Mouse (Mus musculus) forebrain, embryonic 13.5 days (tissue): ENCODE results near the gene Maco1. TPM values are rescaled to one million over a fixed set of nuclear protein-coding genes. Genes with fewer than 3 reads are reported as not detected.
A peak's percentile ranks its signal among the peaks of the same experiment; 100 is the strongest.
"Not testable (repeated sequence)": the region's sequence is repeated elsewhere in the genome, so short reads cannot be mapped to it uniquely, and the experiment has no call there.

ENCODE experiments used
- ATAC-seq: fragments of 200-750 bp; cut with Nextera tagmentation; 2 replicates; pipeline ENCODE4 v1.8.0; 2017
- H3K27ac ChIP-seq: fragments of 300-500 bp; sonication (generic); 2 replicates; pipeline ENCODE4 v1.5.1; 2015; ENCODE audit warnings: inconsistent platforms, mild to moderate bottlenecking, moderate library complexity
- H3K27me3 ChIP-seq: fragments of 300-500 bp; sonication (generic); 2 replicates; pipeline ENCODE4 v1.6.1; 2015; ENCODE audit warnings: mild to moderate bottlenecking, inconsistent platforms
- H3K36me3 ChIP-seq: fragments of 300-500 bp; sonication (generic); 2 replicates; pipeline ENCODE4 v1.6.1; 2015; ENCODE audit warnings: mild to moderate bottlenecking, inconsistent platforms; ENCODE audit not compliant: poor library complexity, severe bottlenecking
- H3K4me1 ChIP-seq: fragments of 300-500 bp; sonication (generic); 2 replicates; pipeline ENCODE4 v1.6.1; 2015; ENCODE audit warnings: inconsistent platforms
- H3K4me2 ChIP-seq: fragments of 300-500 bp; sonication (generic); 2 replicates; pipeline ENCODE4 v1.6.1; 2015; ENCODE audit warnings: inconsistent platforms, mild to moderate bottlenecking, moderate library complexity
- H3K4me3 ChIP-seq: fragments of 300-500 bp; sonication (generic); 2 replicates; pipeline ENCODE4 v1.5.1; 2015; ENCODE audit warnings: mild to moderate bottlenecking, inconsistent platforms
- H3K9ac ChIP-seq: fragments of 300-500 bp; sonication (generic); 2 replicates; pipeline ENCODE4 v1.6.1; 2015; ENCODE audit warnings: mild to moderate bottlenecking, inconsistent platforms
- H3K9me3 ChIP-seq: fragments of 300-500 bp; sonication (generic); replicated peaks from 2 replicates; pipeline ENCODE4 v1.6.1; 2016; ENCODE audit warnings: inconsistent platforms
- WGBS: fragments of 180-500 bp; shearing (Covaris S2); methylation state at CpG from one replicate; pipeline ENCODE4 v1.1.7; 2015; 5-methylcytosine and 5-hydroxymethylcytosine counted together
- polyA plus RNA-seq: library from polyadenylated mRNA; unstranded; fragments of >200 nt; fragmentation: Nextera tagmentation; extraction: Ambion mirVana; gene quantifications from 2 replicates; pipeline ENCODE4 v1.2.1, GENCODE M21; 2015

Maco1 gene
- polyA plus RNA-seq, 1 experiment from 2014 or later = 91.3 TPM

GRCm38 (mm10) chr4:134856056-134856455 lies 2.9 kb upstream of the Maco1 start:
- Histone ChIP-seq H3K9ac (no peak overlapping the region), H3K27me3 (peaks cover 19% of the 10 kb centered on the region), H3K4me3 (no peak overlapping the region), H3K4me1 (peaks cover 11% of the 10 kb centered on the region), H3K9me3 (no peaks in the 10 kb centered on the region), H3K27ac (no peak overlapping the region), H3K4me2 (no peak overlapping the region), H3K36me3 (no peaks in the 10 kb centered on the region)
- WGBS = 66% methylated on average over 5 of the region's 5 CpGs
- no peak for ATAC-seq

- 37% methylated on average over 3 of the region's 3 CpGs for WGBS
Observed at GRCm38 (mm10) chr4:134855371-134855770, 2.2 kb upstream of the Maco1 start.

GRCm38 (mm10) chr4:134853637-134854485 lies 716 bp upstream of the Maco1 start:
- Histone ChIP-seq H3K27ac (peak overlapping the region; percentile 99), H3K36me3 (no peaks in the 10 kb centered on the region), H3K27me3 (peaks cover 19% of the 10 kb centered on the region), H3K4me3 (peak overlapping the region; percentile 99), H3K4me1 (peaks cover 23% of the 10 kb centered on the region), H3K9me3 (no peaks in the 10 kb centered on the region), H3K9ac (peak overlapping the region; percentile 86), H3K4me2 (peak overlapping the region; percentile 72)
- ATAC-seq = peak; percentile 96
- 1% methylated on average over 89 of the region's 91 CpGs for WGBS

More at GRCm38 (mm10) chr4:134855371-134855770, 2.2 kb upstream of the Maco1 start:
- Histone ChIP-seq H3K4me3 (no peak overlapping the region), H3K27ac (no peak overlapping the region), H3K4me1 (peaks cover 18% of the 10 kb centered on the region), H3K27me3 (peaks cover 19% of the 10 kb centered on the region), H3K36me3 (no peaks in the 10 kb centered on the region), H3K9ac (no peak overlapping the region), H3K4me2 (no peak overlapping the region), H3K9me3 (no peaks in the 10 kb centered on the region)
- no peak for ATAC-seq

- H3K4me3 ChIP-seq = peak overlapping the region; percentile 99
- H3K4me2 ChIP-seq = peak overlapping the region; percentile 76
- peaks cover 31% of the 10 kb centered on the region for H3K4me1 ChIP-seq
- ATAC-seq = peak; percentile 25
- peaks cover 19% of the 10 kb centered on the region for H3K27me3 ChIP-seq
- H3K9me3 ChIP-seq = no peaks in the 10 kb centered on the region
- peak overlapping the region; percentile 98 for H3K9ac ChIP-seq
- peak overlapping the region; percentile 99 for H3K27ac ChIP-seq
- WGBS = under 1% methylated on average over 42 of the region's 106 CpGs
- no peaks in the 10 kb centered on the region for H3K36me3 ChIP-seq
Observed at GRCm38 (mm10) chr4:134852438-134853255, 498 bp downstream of the Maco1 start.

- Histone ChIP-seq H3K36me3 (no peaks in the 10 kb centered on the region), H3K4me2 (peak overlapping the region; percentile 76)
- whole genome bisulfite sequencing = 12% methylated on average over 14 of the region's 14 CpGs
Observed at GRCm38 (mm10) chr4:134851876-134852275, 1.3 kb downstream of the Maco1 start.

GRCm38 (mm10) chr4:134851236-134851635 lies 1.9 kb downstream of the Maco1 start:
- no peak for ATAC-seq
- peaks cover 42% of the 10 kb centered on the region for H3K4me1 ChIP-seq

More at GRCm38 (mm10) chr4:134851876-134852275, 1.3 kb downstream of the Maco1 start:
- Histone ChIP-seq H3K9ac (peak overlapping the region; percentile 98), H3K27ac (no peak overlapping the region), H3K4me3 (peak overlapping the region; percentile 99), H3K27me3 (peaks cover 19% of the 10 kb centered on the region), H3K9me3 (no peaks in the 10 kb centered on the region), H3K4me1 (peaks cover 36% of the 10 kb centered on the region)
- ATAC-seq = no peak

GRCm38 (mm10) chr4:134850551-134850950 lies 2.6 kb downstream of the Maco1 start:
- Histone ChIP-seq H3K4me1 (peaks cover 42% of the 10 kb centered on the region), H3K4me3 (peak overlapping the region; percentile 11), H3K9ac (no peak overlapping the region), H3K27me3 (peaks cover 8% of the 10 kb centered on the region), H3K36me3 (no peaks in the 10 kb centered on the region), H3K9me3 (no peaks in the 10 kb centered on the region), H3K27ac (no peak overlapping the region), H3K4me2 (peak overlapping the region; percentile 76)
- 75% methylated on average over 4 of the region's 4 CpGs for WGBS
- ATAC-seq = no peak

More at GRCm38 (mm10) chr4:134851236-134851635, 1.9 kb downstream of the Maco1 start:
- Histone ChIP-seq H3K4me2 (peak overlapping the region; percentile 76), H3K27me3 (peaks cover 15% of the 10 kb centered on the region), H3K27ac (no peak overlapping the region), H3K36me3 (no peaks in the 10 kb centered on the region), H3K9me3 (no peaks in the 10 kb centered on the region), H3K9ac (peak overlapping the region; percentile 98), H3K4me3 (peak overlapping the region; percentile 99)
- WGBS = 26% methylated on average over 2 of the region's 2 CpGs

- Histone ChIP-seq H3K4me1 (peaks cover 42% of the 10 kb centered on the region), H3K36me3 (no peaks in the 10 kb centered on the region), H3K27me3 (no peaks in the 10 kb centered on the region), H3K9ac (no peak overlapping the region), H3K9me3 (no peaks in the 10 kb centered on the region), H3K27ac (no peak overlapping the region), H3K4me3 (no peak overlapping the region), H3K4me2 (no peak overlapping the region)
- ATAC-seq = no peak
- 86% methylated on average over 4 of the region's 4 CpGs for WGBS
Observed at GRCm38 (mm10) chr4:134847587-134847986, 5.6 kb downstream of the Maco1 start.

- Histone ChIP-seq H3K36me3 (no peaks in the 10 kb centered on the region), H3K27me3 (no peaks in the 10 kb centered on the region), H3K9me3 (no peaks in the 10 kb centered on the region), H3K4me2 (no peak overlapping the region), H3K9ac (no peak overlapping the region), H3K27ac (no peak overlapping the region), H3K4me3 (no peak overlapping the region), H3K4me1 (peaks cover 19% of the 10 kb centered on the region)
- ATAC-seq = no peak
- WGBS = 88% methylated on average over 4 of the region's 4 CpGs
Observed at GRCm38 (mm10) chr4:134843566-134843965, 9.6 kb downstream of the Maco1 start.

GRCm38 (mm10) chr4:134840231-134840630 lies 12.9 kb downstream of the Maco1 start:
- Histone ChIP-seq H3K36me3 (peaks cover 15% of the 10 kb centered on the region), H3K27ac (no peak overlapping the region), H3K4me2 (no peak overlapping the region), H3K27me3 (no peaks in the 10 kb centered on the region), H3K4me1 (no peaks in the 10 kb centered on the region), H3K9ac (no peak overlapping the region), H3K4me3 (no peak overlapping the region), H3K9me3 (no peaks in the 10 kb centered on the region)
- no peak for ATAC-seq
- WGBS = 88% methylated on average over 1 of the region's 1 CpGs

- not testable (repeated sequence) for H3K4me3 ChIP-seq, H3K4me1 ChIP-seq, ATAC-seq, H3K4me2 ChIP-seq, H3K9ac ChIP-seq, H3K27me3 ChIP-seq, H3K9me3 ChIP-seq, H3K27ac ChIP-seq
- 82% methylated on average over 3 of the region's 3 CpGs for WGBS
- H3K36me3 ChIP-seq = peaks cover 17% of the 10 kb centered on the region
Observed at GRCm38 (mm10) chr4:134838706-134839105, 14.4 kb downstream of the Maco1 start.

- Histone ChIP-seq H3K4me1 (no peaks in the 10 kb centered on the region), H3K9me3 (no peaks in the 10 kb centered on the region), H3K9ac (no peak overlapping the region), H3K4me3 (no peak overlapping the region), H3K27me3 (no peaks in the 10 kb centered on the region), H3K36me3 (peaks cover 17% of the 10 kb centered on the region), H3K27ac (no peak overlapping the region), H3K4me2 (no peak overlapping the region)
- 93% methylated on average over 1 of the region's 1 CpGs for WGBS
- ATAC-seq = no peak
Observed at GRCm38 (mm10) chr4:134838221-134838620, 14.9 kb downstream of the Maco1 start.
